Mouse (Mus musculus) frontal cortex, postnatal 25 days (tissue): Measurements from ENCODE around the gene Robo1.

Source experiments
- DNase-seq, 2 experiments: peaks; one replicate each; pipeline ENCODE4 v3.0.0; 2022; ENCODE audit warnings: low spot score in 2 of 2

Gene Robo1

GRCm38 (mm10) chr16:72998677-72999076 lies 690.6 kb downstream of the Robo1 start:
- DNase-seq, result no peak

GRCm38 (mm10) chr16:73002685-73003084 lies 694.6 kb downstream of the Robo1 start:
- DNase-seq, result no peak

- DNase-seq, result no peak
Measured at GRCm38 (mm10) chr16:73004601-73005000, 696.5 kb downstream of the Robo1 start.

DNA sequence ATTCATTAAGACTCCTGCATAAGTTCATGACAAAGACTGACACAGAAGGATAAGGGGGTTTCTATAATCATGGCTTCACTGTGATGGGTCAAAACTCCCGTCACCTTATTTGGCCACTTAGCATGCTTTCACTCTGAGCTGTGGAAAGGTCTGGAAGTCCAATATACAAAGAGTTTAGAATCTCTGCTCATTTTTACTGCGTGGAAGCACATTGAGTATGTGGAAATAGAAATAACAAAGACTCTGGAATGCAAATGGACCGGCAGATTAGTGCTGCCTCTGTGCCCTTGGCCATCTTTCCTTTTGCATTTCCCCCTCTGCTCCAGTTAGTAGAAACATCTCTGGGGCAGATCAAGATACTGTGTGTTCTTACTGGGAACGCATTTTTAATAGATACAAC lies 697.7 kb downstream of the Robo1 start:
- no peak for DNase-seq

DNA sequence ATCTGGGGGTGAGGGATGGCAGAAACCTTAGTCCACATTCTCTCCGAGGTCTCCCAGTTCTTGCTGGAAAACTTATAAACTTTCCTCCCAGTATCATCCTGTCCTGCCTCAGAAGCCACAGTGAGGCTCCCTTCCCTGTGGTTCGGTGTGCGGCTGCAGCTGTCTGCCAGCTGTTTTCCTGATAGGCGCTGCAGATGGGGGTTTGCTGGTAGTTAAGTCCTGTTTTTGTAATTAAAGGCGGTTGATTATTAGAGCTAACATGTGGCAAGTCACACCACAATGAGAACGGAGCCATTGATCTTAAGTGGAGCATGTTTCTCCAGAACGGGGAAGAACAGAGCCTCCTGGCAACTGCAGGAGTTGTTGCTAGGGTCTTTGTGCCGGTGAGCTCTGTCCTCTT lies 699.3 kb downstream of the Robo1 start:
- DNase-seq, result no peak

GRCm38 (mm10) chr16:73011313-73011712 lies 703.2 kb downstream of the Robo1 start:
- no peak for DNase-seq

DNA sequence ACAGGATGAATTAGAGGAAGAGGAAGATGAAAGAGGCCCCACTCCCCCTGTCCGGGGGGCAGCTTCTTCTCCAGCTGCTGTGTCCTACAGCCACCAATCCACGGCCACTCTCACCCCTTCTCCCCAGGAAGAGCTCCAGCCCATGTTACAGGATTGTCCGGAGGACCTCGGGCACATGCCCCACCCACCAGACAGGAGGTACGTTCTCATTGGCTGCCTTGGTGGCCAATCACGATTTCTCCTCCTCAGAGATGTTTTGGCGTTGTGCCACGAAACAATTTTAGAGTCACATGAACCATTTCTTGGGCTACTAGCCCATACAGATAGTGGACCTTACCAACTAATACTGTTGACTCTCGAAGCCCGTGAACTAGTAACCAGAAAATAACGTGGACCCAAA lies 704.8 kb downstream of the Robo1 start:
- DNase-seq, result no peak

- no peak for DNase-seq
Measured at GRCm38 (mm10) chr16:73014544-73014943, 706.4 kb downstream of the Robo1 start.

DNA sequence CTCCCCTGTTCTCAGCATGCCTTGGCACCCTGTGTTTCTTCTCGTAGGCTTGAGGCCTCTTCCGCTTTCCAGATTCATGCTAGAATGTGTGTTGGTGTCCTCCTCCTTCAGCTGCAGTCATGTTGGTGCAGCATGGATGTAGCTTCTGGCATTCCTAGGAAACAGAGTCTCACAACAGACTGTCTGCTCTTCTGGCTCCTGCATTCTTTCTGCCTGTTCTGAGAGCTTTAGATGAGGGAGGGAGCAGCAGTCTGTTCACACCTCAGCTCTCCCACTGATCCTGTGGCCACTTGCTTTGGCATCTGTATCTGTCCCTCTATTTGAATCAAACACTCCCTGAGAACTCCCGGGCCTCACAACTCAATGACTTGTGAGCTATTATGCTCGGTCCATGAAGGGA lies 707.9 kb downstream of the Robo1 start:
- DNase-seq, result no peak

GRCm38 (mm10) chr16:73016801-73017200 lies 708.7 kb downstream of the Robo1 start:
- no peak for DNase-seq

- no peak for DNase-seq
Measured at GRCm38 (mm10) chr16:73024326-73024725, 716.2 kb downstream of the Robo1 start.

- DNase-seq, result no peak
Measured at GRCm38 (mm10) chr16:73027692-73028091, 719.6 kb downstream of the Robo1 start.

DNA sequence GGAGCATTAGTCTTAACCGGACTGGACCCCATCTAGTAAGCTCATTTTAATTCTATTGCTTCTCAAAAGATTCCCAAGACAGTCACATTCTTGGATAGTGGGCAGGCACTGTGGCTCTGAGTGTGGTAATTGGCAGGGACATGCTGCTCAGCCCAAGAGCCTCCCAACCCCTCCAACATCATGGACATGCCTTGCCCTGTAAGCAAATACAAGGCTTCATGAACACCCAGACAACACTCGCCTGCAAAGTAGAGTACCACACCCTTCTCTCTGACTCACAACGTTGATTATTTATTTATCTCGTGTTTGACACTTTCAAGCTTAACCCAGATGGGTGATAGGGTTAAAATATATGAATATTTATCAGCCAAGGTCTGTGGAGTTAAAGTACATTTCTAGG lies 722.9 kb downstream of the Robo1 start:
- DNase-seq, result no peak

DNA sequence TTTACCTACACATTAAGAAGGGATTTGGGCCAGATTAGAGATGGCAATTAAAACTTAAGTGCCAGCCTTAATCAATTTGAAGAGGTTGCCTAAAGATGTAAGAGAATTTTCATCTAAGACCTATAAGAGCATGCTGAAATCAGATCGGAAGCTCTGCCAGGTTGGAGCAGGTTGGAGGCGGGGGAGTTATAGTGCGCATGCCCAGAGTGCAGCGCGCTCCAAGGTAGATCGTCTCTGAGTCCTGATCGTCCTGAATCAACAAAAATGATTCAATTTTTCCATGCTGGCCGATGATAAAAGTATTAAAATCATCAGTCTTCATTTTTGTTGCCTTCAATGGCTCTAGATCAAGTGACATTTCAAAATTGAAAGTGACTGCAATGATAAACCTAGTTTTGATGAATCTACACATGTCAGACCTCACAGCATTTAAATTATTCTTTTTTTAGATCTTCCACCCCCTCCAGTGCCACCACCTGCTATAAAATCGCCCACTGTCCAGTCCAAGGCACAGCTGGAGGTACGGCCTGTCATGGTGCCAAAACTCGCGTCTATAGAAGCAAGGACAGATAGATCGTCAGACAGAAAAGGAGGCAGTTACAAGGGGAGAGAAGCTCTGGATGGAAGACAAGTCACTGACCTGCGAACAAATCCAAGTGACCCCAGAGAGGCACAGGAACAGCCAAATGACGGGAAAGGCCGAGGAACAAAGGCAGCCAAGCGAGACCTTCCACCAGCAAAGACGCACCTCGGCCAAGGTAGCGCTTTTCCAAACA lies 727.3 kb downstream of the Robo1 start:
- no peak for DNase-seq

- no peak for DNase-seq
Measured at GRCm38 (mm10) chr16:73038552-73038951, 730.4 kb downstream of the Robo1 start.

DNA sequence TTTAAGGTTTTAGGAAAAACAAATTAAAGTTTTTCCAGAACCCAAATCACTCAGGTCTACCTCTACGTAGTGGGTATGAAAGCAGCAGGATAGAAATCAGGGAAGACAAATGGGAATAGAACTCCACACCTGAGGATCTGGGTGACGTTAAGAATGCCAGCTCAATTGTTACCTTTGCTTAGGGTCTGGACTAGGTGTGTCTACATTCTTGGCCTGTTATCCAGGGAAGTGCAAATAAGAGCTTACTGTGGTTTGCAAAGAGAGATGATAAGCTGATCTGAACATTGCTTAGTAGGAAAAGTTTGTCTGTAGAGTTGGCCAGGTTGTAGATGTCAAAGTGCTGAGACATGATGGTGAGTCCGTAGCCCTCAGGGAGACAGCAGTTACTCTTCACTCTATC lies 754.4 kb downstream of the Robo1 start:
- no peak for DNase-seq

- no peak for DNase-seq
Measured at GRCm38 (mm10) chr16:73067782-73068181, 759.7 kb downstream of the Robo1 start.

DNA sequence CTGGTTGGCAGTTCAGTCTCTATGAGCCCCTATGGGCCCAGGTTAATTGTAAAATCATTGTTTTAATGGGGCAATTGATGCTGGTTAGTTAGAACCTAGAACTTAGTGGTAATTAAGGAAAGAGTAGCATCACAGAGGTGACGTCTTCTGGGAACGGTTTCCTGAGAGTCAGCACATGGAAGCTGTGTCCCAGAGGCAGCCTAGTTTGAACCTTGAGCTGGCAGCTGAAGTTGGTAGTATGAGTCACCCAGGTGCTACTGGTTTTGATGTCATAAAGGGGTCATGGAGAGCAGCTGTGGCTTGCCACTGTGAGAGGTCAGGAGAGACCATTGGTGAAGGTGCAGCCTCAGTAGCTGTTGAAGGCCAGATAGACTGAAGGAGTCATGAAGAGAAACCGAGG lies 763.9 kb downstream of the Robo1 start:
- no peak for DNase-seq

GRCm38 (mm10) chr16:73072883-73073282 lies 764.8 kb downstream of the Robo1 start:
- DNase-seq, result no peak

DNA sequence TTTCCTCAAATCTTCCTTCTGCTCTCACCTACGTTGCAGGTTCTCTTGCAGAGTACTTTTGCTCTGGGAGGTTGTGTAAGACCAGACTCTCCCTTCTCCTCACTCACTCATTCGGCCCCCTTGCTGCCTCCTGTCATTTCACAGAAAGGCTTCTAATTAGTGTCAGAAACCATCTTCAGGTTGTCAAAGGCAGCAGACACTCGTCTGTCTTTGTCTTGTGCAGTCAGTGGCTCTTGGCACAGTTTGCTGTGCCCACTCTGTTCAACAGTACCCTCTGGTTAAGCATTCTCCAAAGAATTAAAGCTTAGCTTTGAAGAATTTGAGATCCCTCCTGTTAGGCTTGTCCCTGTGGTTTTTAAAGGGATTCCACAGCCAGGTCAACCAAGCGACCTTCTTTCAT lies 774.3 kb downstream of the Robo1 start:
- no peak for DNase-seq

DNA sequence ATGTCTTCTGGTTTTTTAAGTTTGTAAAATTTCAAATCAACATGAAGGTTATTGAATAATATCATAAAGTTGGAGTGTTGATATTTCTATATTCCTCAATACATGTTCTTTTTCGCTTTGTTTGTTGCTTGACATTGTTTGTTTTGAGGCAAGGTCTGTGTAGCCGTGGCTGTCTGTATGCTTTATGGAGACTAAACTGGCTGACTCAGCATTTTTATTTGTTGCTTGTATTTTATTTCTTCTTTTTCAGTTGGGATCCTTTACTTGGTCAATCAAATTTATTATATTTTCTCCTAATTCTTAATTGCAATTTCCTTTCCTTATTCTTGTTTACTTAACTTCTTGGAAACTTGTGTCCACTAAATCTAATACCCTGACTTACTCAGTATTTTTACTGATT lies 775.0 kb downstream of the Robo1 start:
- DNase-seq, result no peak
